Mouse (Mus musculus) embryonic stem cell, embryonic (primary cell): ENCODE measurements around the gene Astn2.

ENCODE experiments used
- CTCF ChIA-PET, 4 experiments: fragments of 300-600 bp in 2 of 4; fragments of 350-600 bp in 2 of 4; sonication (Branson Sonifier 250); formaldehyde crosslinking; loops; one replicate each; lab custom pipeline; 2022; ENCODE audit warnings: inconsistent platforms in 2 of 4; lab: Charles Lee
- POLR2A ChIA-PET, 4 experiments: fragments of 300-600 bp in 2 of 4; fragments of 350-600 bp in 2 of 4; sonication (Branson Sonifier 250); formaldehyde crosslinking; loops; one replicate each; lab custom pipeline; 2022; ENCODE audit warnings: antibody characterized with exemption in 4 of 4, inconsistent platforms in 1 of 4; lab: Charles Lee

Gene Astn2

DNA sequence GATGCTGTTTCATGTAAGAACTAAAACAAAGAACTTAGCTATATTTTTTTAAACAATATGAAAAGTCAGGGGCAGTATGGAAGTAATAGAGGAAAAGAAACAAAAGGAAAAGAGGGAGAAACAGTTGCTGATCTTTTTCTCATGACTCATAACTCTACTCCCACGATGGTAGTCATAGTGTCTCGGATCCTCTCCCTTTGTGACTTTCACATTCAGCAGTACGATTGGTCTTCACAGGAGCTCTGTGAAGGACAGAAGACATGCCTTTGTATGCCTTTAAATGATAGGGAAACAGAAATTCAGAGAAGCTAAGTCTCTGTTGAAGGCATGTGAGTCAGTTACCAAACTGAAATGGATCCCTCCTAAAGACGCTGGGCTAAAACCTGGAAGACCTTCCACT lies 173.7 kb downstream of the Astn2 start:
- ChIA-PET CTCF (no interaction called here), POLR2A (interaction anchor here in 1 of 4 experiments (0.9 kb wide), 1 partner anchor 12 kb away, joined by 3 read pairs; no protein-coding TSS in a partner anchor)

DNA sequence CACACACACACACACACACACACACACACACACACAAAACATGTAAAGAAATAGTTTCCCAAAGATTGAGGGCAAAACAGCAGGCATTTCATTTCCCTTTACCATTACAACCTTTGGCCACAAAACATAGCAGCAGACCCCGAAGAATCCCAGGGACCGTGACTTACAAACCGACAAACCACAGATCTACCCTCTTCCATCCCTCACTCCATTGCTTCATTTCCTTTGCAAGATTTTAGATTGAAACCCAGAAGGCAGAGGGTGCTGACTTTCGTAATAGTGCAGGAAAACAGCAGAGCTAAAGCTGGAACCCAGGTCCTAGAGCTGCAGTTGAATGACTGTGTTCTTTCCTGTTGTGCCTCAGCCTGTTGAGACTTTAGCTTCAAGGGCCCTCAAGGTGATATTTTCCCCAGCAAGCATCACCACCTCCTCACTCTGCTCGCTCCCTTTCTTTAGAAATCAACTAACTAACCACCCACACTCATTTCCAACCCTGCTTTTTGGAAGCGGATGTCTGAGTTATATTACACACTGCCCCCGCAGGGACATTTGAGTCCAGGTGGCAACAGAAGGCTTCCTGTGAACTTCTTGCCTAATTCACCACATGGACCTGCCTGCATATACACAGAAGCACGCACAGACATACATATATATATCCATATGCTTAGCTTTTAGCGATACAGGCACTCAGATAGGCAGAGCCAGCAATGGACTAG lies 181.7 kb downstream of the Astn2 start:
- ChIA-PET CTCF (no interaction called here), POLR2A (no interaction called here)

GRCm38 (mm10) chr4:66215170-66215618 lies 189.2 kb downstream of the Astn2 start:
- CTCF ChIA-PET = no interaction called here
- POLR2A ChIA-PET = no interaction called here

GRCm38 (mm10) chr4:66189636-66190035 lies 214.8 kb downstream of the Astn2 start:
- ChIA-PET CTCF (no interaction called here), POLR2A (no interaction called here)

DNA sequence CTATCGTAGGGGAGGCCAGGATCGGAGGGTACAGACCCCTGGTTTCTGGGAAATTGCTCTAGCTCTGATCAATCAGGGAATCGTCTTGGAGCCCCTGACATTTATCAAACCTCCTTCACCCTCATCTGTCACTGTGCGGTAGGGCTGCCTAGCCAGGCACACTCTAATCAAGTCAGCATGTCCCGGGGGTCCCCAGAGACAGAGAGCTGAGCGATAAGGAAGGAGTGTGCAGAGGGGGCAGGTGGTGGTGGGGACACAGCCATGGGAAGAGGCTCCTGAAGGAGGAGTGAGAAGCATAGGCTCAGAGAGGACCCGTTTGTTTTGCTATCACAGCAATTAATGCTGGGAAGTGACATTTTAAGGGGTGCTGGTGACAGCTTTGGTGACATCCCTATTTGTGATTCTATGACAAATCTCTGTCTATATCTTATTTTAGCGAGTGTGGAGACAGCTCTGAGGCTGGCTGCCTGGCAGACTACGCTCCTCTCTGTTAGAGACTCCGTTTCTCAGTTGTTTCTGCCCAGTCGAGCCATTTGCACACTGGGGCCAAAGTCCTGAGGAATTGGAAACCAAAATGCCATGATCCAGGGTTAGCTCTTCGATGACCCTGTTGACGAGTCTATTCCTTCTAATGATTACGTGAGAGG lies 228.4 kb downstream of the Astn2 start:
- ChIA-PET POLR2A (interaction anchor here in 1 of 4 experiments (1.5 kb wide), 1 partner anchor 11 kb away, joined by 3 read pairs; no protein-coding TSS in a partner anchor), CTCF (no interaction called here)

DNA sequence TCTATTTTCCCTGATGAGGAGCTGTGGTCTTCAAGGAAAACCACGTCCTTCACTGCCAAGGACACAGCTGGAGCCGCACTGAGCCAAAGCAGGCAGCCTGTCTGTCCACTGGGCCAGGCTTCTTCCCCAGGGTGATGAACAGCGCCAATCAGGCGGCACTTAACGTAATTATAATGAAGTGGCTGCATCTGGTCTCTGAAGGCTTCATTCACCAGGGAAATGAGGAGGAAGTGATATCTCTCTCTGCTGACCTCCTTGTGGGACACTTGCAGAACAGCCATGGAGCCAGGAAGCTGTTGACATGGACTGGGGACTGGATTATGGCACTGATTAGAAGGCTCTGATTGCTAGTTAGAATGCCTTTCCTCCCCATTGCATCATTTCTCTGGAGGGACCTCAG lies 232.8 kb downstream of the Astn2 start:
- POLR2A ChIA-PET = no interaction called here
- CTCF ChIA-PET = no interaction called here

- POLR2A ChIA-PET = interaction anchor here in 1 of 4 experiments (0.6 kb wide), 1 partner anchor 13 kb away, joined by 6 read pairs; no protein-coding TSS in a partner anchor
- CTCF ChIA-PET = no interaction called here
Observed at GRCm38 (mm10) chr4:66170787-66171186, 233.6 kb downstream of the Astn2 start.

DNA sequence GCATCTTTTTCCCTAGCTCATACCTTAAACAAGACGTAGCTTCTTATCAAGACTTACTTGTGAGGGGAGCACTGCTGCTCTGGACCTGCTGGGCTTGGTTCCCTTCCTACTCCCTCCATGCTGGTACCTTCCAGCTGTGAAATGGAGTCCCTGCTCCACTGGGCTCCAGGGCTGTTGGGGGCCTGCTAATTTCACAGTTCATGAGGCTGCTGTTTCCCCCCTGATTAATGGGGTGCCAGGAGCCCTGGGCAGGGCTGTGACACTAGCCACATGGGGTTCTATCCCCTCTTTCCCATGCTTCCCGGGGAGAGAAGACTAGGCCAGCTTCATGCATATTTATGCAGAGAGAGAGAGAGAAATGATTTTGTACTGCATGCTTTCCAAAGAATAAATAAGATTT lies 234.9 kb downstream of the Astn2 start:
- POLR2A ChIA-PET = no interaction called here

DNA sequence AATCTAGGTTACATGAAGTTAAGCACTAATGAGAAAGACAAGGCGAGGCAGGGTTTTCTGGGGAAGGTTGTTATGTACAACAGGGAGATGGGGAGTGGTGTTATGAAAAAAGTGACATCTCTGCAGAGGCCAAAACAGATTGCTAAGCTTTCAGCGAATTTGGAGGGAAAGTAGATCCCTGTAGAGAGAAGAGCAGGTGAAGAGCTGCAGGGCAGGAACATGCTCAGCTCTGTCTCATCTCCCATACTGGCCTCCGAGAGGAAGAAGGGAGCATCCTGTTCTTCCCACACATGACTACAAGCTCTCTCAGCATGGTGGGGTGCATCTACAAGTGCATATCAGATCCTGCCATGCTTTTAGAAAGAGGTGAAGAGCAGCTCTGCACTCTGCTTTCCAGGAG lies 245.7 kb downstream of the Astn2 start:
- POLR2A ChIA-PET = no interaction called here
- CTCF ChIA-PET = no interaction called here

More for the DNA sequence above, 234.9 kb downstream of the Astn2 start:
- CTCF ChIA-PET = no interaction called here

- ChIA-PET POLR2A (interaction anchor here in 1 of 4 experiments (0.6 kb wide), 1 partner anchor 13 kb away, joined by 6 read pairs; no protein-coding TSS in a partner anchor), CTCF (no interaction called here)
Observed at GRCm38 (mm10) chr4:66157439-66158113, 246.8 kb downstream of the Astn2 start.

DNA sequence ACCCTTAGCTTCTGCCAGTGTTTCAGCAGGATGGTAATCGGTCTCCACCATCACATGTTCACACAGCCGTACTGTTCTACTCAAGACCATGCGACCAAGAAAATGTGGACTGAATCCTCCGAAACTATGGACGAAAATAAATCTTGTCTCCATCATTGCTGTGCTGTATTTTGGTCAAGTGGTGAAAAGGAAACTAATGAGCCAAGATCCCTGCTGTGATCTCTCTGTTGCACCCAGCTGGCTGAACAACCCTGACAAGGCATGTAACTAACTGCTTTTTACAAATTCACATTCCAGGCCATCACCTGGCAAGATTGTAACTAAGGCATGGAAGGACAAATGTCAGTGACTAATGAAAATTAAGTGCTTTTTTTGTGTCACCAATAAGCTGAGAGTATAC lies 257.9 kb downstream of the Astn2 start:
- CTCF ChIA-PET = no interaction called here
- POLR2A ChIA-PET = no interaction called here

- POLR2A ChIA-PET = no interaction called here
- CTCF ChIA-PET = no interaction called here
Observed at GRCm38 (mm10) chr4:66126181-66126580, 278.2 kb downstream of the Astn2 start.

GRCm38 (mm10) chr4:66122766-66123358 lies 281.5 kb downstream of the Astn2 start:
- CTCF ChIA-PET = no interaction called here
- POLR2A ChIA-PET = no interaction called here

- ChIA-PET POLR2A (no interaction called here), CTCF (no interaction called here)
Observed at GRCm38 (mm10) chr4:66114243-66114642, 290.2 kb downstream of the Astn2 start.

- ChIA-PET CTCF (no interaction called here), POLR2A (no interaction called here)
Observed at GRCm38 (mm10) chr4:66102037-66102436, 302.4 kb downstream of the Astn2 start.

DNA sequence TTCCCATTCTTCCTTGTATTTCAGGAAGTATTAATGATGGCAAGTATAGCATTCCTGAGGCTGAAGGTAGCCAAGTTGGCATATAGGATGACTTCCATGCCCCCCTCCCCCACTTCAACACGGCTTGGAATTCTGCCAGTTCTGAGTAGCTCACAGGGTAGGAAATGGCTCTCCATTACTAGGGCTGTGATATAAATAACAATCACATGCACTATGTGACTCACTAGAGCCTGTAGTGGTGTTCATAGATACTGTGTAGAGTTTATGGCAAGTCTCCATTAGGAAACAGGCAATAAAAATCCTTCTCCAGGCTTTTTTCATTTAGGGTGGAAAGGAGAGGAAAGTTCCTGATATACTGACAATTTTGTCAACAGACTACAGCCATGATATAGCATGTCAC lies 306.8 kb downstream of the Astn2 start:
- ChIA-PET CTCF (no interaction called here), POLR2A (no interaction called here)

DNA sequence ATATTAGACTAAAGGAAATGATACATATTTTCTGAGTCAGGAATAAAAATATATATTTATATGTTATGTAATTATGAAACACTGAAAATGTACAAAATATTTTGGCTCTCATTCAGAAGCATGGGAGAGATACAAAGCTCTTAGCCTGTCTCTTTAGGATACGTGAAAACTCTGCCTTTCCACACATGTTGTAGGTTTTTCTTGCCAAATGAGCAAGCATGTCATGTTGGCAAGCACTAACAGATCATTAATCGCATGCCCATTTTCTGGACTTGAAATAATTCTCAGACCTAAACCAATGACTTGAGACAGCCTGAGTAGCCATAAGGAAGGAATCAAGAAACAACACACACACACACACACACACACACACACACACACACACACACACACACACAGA lies 308.3 kb downstream of the Astn2 start:
- CTCF ChIA-PET = no interaction called here
- POLR2A ChIA-PET = no interaction called here

DNA sequence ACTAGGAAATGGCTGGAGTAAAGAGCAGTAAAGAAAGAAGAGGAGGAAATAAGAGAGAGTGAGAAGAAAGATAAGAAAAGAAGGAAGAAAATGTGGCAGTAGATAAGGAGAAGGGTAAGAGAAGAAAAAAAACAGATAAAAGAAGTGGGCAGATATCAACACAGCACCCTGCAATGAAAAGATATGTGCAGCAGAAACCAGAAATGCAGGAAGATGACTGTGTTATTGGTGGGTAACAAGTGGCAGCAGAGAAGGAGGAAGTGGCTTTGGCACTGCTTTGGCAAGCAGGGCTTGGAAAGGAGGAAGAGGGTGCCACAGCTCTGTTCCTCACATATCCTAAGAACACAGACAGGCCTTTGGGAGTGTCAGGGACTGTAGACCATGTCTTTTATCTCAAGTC lies 347.2 kb downstream of the Astn2 start:
- POLR2A ChIA-PET = no interaction called here
- CTCF ChIA-PET = interaction anchor here in 1 of 4 experiments (0.7 kb wide), 1 partner anchor 87 kb away, joined by 3 read pairs; no protein-coding TSS in a partner anchor

DNA sequence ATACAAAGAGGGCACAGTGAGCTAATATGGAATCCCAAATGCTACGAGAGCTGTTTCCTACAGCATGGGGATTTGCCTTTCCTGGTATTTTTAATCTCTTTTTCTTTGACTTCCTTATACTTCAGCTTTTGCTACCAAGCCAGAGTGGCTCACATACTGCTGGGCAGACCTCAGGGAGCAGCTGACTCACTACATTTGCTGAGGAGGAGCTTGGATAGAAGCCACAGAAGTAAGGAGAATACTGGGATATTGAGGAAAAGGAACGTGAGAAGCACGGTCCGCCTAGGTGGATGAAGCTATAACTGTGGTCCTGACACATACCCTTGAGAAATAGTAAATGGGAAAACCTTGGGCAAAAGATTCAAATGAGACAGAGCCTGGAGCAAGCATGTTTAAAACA lies 348.7 kb downstream of the Astn2 start:
- POLR2A ChIA-PET = no interaction called here
- CTCF ChIA-PET = no interaction called here
